Mouse (Mus musculus): ENCODE data around the gene Abl1.

The Abl1 gene

GRCm38 (mm10) chr2:31741728-31742127 is 53.6 kb downstream of the Abl1 start:
- no peak for DNase-seq (ENCODE audit: extremely low read depth, insufficient read length, low spot score)

- peak; percentile 41 for DNase-seq (ENCODE audit: extremely low read depth, insufficient read length, low spot score)
Measured at GRCm38 (mm10) chr2:31742134-31742533, 54.0 kb downstream of the Abl1 start.

- no peak for DNase-seq (ENCODE audit: extremely low read depth, insufficient read length, low spot score)
Measured at GRCm38 (mm10) chr2:31745741-31746243, 57.6 kb downstream of the Abl1 start.

- no peak for DNase-seq (ENCODE audit: extremely low read depth, insufficient read length, low spot score)
Measured at GRCm38 (mm10) chr2:31746835-31747234, 58.7 kb downstream of the Abl1 start.

- DNase-seq (ENCODE audit: extremely low read depth, insufficient read length, low spot score): no peak
Measured at GRCm38 (mm10) chr2:31749046-31749709, 61.0 kb downstream of the Abl1 start.

GRCm38 (mm10) chr2:31750133-31750532 is 62.0 kb downstream of the Abl1 start:
- no peak for DNase-seq (ENCODE audit: extremely low read depth, insufficient read length, low spot score)

- no peak for DNase-seq (ENCODE audit: extremely low read depth, insufficient read length, low spot score)
Measured at GRCm38 (mm10) chr2:31757472-31757871, 69.3 kb downstream of the Abl1 start.

GRCm38 (mm10) chr2:31758966-31759365 is 70.8 kb downstream of the Abl1 start:
- no peak for DNase-seq (ENCODE audit: extremely low read depth, insufficient read length, low spot score)

GRCm38 (mm10) chr2:31759751-31760460 is 71.7 kb downstream of the Abl1 start:
- peak; percentile 89 for DNase-seq (ENCODE audit: extremely low read depth, insufficient read length, low spot score)

GRCm38 (mm10) chr2:31760486-31760885 is 72.3 kb downstream of the Abl1 start:
- no peak for DNase-seq (ENCODE audit: extremely low read depth, insufficient read length, low spot score)

GRCm38 (mm10) chr2:31761115-31761531 is 72.9 kb downstream of the Abl1 start:
- no peak for DNase-seq (ENCODE audit: extremely low read depth, insufficient read length, low spot score)

GRCm38 (mm10) chr2:31761585-31761984 is 73.4 kb downstream of the Abl1 start:
- DNase-seq (ENCODE audit: extremely low read depth, insufficient read length, low spot score): no peak

- DNase-seq (ENCODE audit: extremely low read depth, insufficient read length, low spot score): no peak
Measured at GRCm38 (mm10) chr2:31762155-31762554, 74.0 kb downstream of the Abl1 start.

- DNase-seq (ENCODE audit: extremely low read depth, insufficient read length, low spot score): no peak
Measured at GRCm38 (mm10) chr2:31762853-31763252, 74.7 kb downstream of the Abl1 start.

GRCm38 (mm10) chr2:31763271-31763670 is 75.1 kb downstream of the Abl1 start:
- DNase-seq (ENCODE audit: extremely low read depth, insufficient read length, low spot score): no peak

- DNase-seq (ENCODE audit: extremely low read depth, insufficient read length, low spot score): no peak
Measured at GRCm38 (mm10) chr2:31767104-31767503, 78.9 kb downstream of the Abl1 start.

- DNase-seq (ENCODE audit: extremely low read depth, insufficient read length, low spot score): no peak
Measured at GRCm38 (mm10) chr2:31767815-31768214, 79.6 kb downstream of the Abl1 start.

GRCm38 (mm10) chr2:31769115-31769514 is 80.9 kb downstream of the Abl1 start:
- DNase-seq (ENCODE audit: extremely low read depth, insufficient read length, low spot score): no peak

- peak; percentile 59 for DNase-seq (ENCODE audit: extremely low read depth, insufficient read length, low spot score)
Measured at GRCm38 (mm10) chr2:31769631-31770111, 81.5 kb downstream of the Abl1 start.

- peak; percentile 75 for DNase-seq (ENCODE audit: extremely low read depth, insufficient read length, low spot score)
Measured at GRCm38 (mm10) chr2:31770781-31771441, 82.7 kb downstream of the Abl1 start.

GRCm38 (mm10) chr2:31776479-31776878 is 88.3 kb downstream of the Abl1 start:
- DNase-seq (ENCODE audit: extremely low read depth, insufficient read length, low spot score): no peak
